Mouse (Mus musculus): ENCODE measurements around the gene Bcl9. TPM values are rescaled to one million over a fixed set of nuclear protein-coding genes. Genes with fewer than 3 reads are reported as not detected.

Gene Bcl9
- total and polyA plus RNA-seq, 3 experiments, result 1.1 to 13.5 (median 3.3) TPM

- no peak for TF ChIP-seq UBTF (IDR thresholded peaks at IDR 0.05; ENCODE audit: low read depth, low read length)
- no peak for TF ChIP-seq CTCF (conservative IDR thresholded peaks at IDR 0.05 in 1 of 2, IDR thresholded peaks at IDR 0.05 in 1 of 2; ENCODE audit: low read depth in 2 of 2, low read length in 2 of 2)
- TF ChIP-seq POLR2A (IDR thresholded peaks at IDR 0.05; ENCODE audit: low read depth, low read length), result no peak
- no peak for TF ChIP-seq JUN (IDR thresholded peaks at IDR 0.05; ENCODE audit: insufficient read depth, low read depth, low read length)
- no peak for TF ChIP-seq TCF12 (IDR thresholded peaks at IDR 0.05; ENCODE audit: low read depth, low read length)
- no peaks in the 10 kb centered on the region for H3K79me2 ChIP-seq (replicated peaks; ENCODE audit: control insufficient read depth, extremely low read depth, insufficient read depth, poor library complexity, severe bottlenecking)
- no peaks in the 10 kb centered on the region for H3K4me1 ChIP-seq (ENCODE audit: control insufficient read depth in 1 of 2, insufficient read depth in 2 of 2)
- peaks cover 9% of the 10 kb centered on the region for H3K9me3 ChIP-seq (replicated peaks; ENCODE audit: low read length)
- H3K36me3 ChIP-seq (replicated peaks in 1 of 2; ENCODE audit: control insufficient read depth in 1 of 2, insufficient read depth in 1 of 2, low read length in 1 of 2), result no peaks in the 10 kb centered on the region
- H3K27me3 ChIP-seq (replicated peaks), result no peaks in the 10 kb centered on the region
- no peak overlapping the region for H3K27ac ChIP-seq (ENCODE audit: insufficient read depth, low read depth)
- DNase-seq (ENCODE audit: extremely low read depth), result no peak
- no peak overlapping the region for H3K9ac ChIP-seq (ENCODE audit: insufficient read depth, low read depth)
- in situ Hi-C loops (cut with MboI; ENCODE audit: low pct_ligation_motif_present, low pct_unique_long_range_greater_than_20kb, low sequenced_read_pairs) (loop anchor here (25.0 kb wide), 1 partner anchor 388 kb away; the partner anchor contains the start of gene Gja8), dilution Hi-C loops (cut with MboI; ENCODE audit: extremely low pct_ligation_motif_present, extremely low pct_unique_long_range_greater_than_20kb, low sequenced_read_pairs) (no loop called here)
- no peak overlapping the region for H3K4me2 ChIP-seq (ENCODE audit: insufficient read depth, low read depth, poor library complexity, severe bottlenecking)
- no peak overlapping the region for H3K4me3 ChIP-seq (replicated peaks in 1 of 3; ENCODE audit: low read depth in 2 of 3, low read length in 2 of 3, poor library complexity in 1 of 3)
Observed at GRCm38 (mm10) chr3:97325621-97326345, 28.1 kb upstream of the Bcl9 start.

DNA sequence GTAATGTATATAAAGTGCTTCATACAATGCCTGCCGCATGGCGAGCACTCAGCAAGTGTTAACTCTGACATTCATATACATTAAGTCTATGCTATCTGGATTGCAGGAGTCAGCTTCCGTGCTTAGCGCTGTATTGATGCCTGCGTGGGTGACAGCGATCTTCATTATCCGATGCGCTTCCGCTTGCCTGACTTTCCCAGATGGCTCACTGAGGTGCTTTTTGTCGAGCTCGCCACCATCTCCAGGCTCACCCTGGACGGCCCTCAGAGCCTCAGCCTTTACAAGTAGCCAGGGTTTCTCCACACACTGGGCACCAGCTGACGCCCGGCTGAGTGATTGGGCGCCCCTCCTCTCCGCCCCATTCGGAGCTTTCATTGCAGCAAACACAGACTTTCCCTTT is 26.3 kb upstream of the Bcl9 start:
- no peak overlapping the region for H3K9ac ChIP-seq (ENCODE audit: insufficient read depth, low read depth)
- in situ Hi-C loops (cut with MboI; ENCODE audit: low pct_ligation_motif_present, low pct_unique_long_range_greater_than_20kb, low sequenced_read_pairs) (no loop called here), dilution Hi-C loops (cut with MboI; ENCODE audit: extremely low pct_ligation_motif_present, extremely low pct_unique_long_range_greater_than_20kb, low sequenced_read_pairs) (no loop called here)
- H3K27ac ChIP-seq (ENCODE audit: insufficient read depth, low read depth), result no peak overlapping the region
- H3K4me2 ChIP-seq (ENCODE audit: insufficient read depth, low read depth, poor library complexity, severe bottlenecking), result no peak overlapping the region
- peaks cover 9% of the 10 kb centered on the region for H3K9me3 ChIP-seq (replicated peaks; ENCODE audit: low read length)
- 0 out of 4 replicates have a peak, but pooled peaks cover 0 to 3% of the 10 kb centered on the region in 2 experiments for H3K4me1 ChIP-seq (ENCODE audit: control insufficient read depth in 1 of 2, insufficient read depth in 2 of 2)
- no peak for DNase-seq (ENCODE audit: extremely low read depth)
- H3K4me3 ChIP-seq (replicated peaks in 1 of 3; ENCODE audit: low read depth in 2 of 3, low read length in 2 of 3, poor library complexity in 1 of 3), result no peak overlapping the region
- H3K79me2 ChIP-seq (replicated peaks; ENCODE audit: control insufficient read depth, extremely low read depth, insufficient read depth, poor library complexity, severe bottlenecking), result no peaks in the 10 kb centered on the region
- no peaks in the 10 kb centered on the region for H3K36me3 ChIP-seq (replicated peaks in 1 of 2; ENCODE audit: control insufficient read depth in 1 of 2, insufficient read depth in 1 of 2, low read length in 1 of 2)
- TF ChIP-seq MYC (IDR thresholded peaks at IDR 0.05; ENCODE audit: low read depth, low read length) (no peak), POLR2A (IDR thresholded peaks at IDR 0.05; ENCODE audit: low read depth, low read length) (no peak)
- H3K27me3 ChIP-seq (replicated peaks), result no peaks in the 10 kb centered on the region

- no peaks in the 10 kb centered on the region for H3K9me3 ChIP-seq (replicated peaks; ENCODE audit: low read length)
- in situ Hi-C loops (cut with MboI; ENCODE audit: low pct_ligation_motif_present, low pct_unique_long_range_greater_than_20kb, low sequenced_read_pairs) (no loop called here), dilution Hi-C loops (cut with MboI; ENCODE audit: extremely low pct_ligation_motif_present, extremely low pct_unique_long_range_greater_than_20kb, low sequenced_read_pairs) (no loop called here)
- peaks cover 3 to 10% of the 10 kb centered on the region in 2 experiments; a peak in 1 of 4 replicates for H3K4me1 ChIP-seq (ENCODE audit: control insufficient read depth in 1 of 2, insufficient read depth in 2 of 2)
- TF ChIP-seq CHD1 (IDR thresholded peaks at IDR 0.05; ENCODE audit: low read depth, low read length), result no peak
- TF ChIP-seq POLR2AphosphoS2 (IDR thresholded peaks at IDR 0.05; ENCODE audit: low read depth, low read length), result no peak
- TF ChIP-seq IRF4 (IDR thresholded peaks at IDR 0.05; ENCODE audit: low read depth, low read length), result no peak
- no peak for TF ChIP-seq TCF12 (IDR thresholded peaks at IDR 0.05; ENCODE audit: low read depth, low read length)
- no peak for TF ChIP-seq JUND (conservative IDR thresholded peaks at IDR 0.05; ENCODE audit: low read depth, low read length)
- TF ChIP-seq RCOR1 (conservative IDR thresholded peaks at IDR 0.05; ENCODE audit: low read depth, low read length), result no peak
- TF ChIP-seq RAD21 (IDR thresholded peaks at IDR 0.05; ENCODE audit: low read depth, low read length), result no peak
- no peak for TF ChIP-seq SMC3 (IDR thresholded peaks at IDR 0.05; ENCODE audit: low read depth, low read length)
- TF ChIP-seq CTCF (conservative IDR thresholded peaks at IDR 0.05 in 1 of 2, IDR thresholded peaks at IDR 0.05 in 1 of 2; ENCODE audit: low read depth in 2 of 2, low read length in 2 of 2), result no peak
- no peak for TF ChIP-seq KAT2A (IDR thresholded peaks at IDR 0.05; ENCODE audit: insufficient replicate concordance, low read length)
- no peak for TF ChIP-seq ZMIZ1 (IDR thresholded peaks at IDR 0.05; ENCODE audit: low read depth, low read length)
- TF ChIP-seq MYC (IDR thresholded peaks at IDR 0.05; ENCODE audit: low read depth, low read length), result no peak
- no peak overlapping the region for H3K9ac ChIP-seq (ENCODE audit: insufficient read depth, low read depth)
- no peaks in the 10 kb centered on the region for H3K79me2 ChIP-seq (replicated peaks; ENCODE audit: control insufficient read depth, extremely low read depth, insufficient read depth, poor library complexity, severe bottlenecking)
- H3K27me3 ChIP-seq (replicated peaks), result no peaks in the 10 kb centered on the region
- no peak overlapping the region for H3K4me3 ChIP-seq (replicated peaks in 1 of 3; ENCODE audit: low read depth in 2 of 3, low read length in 2 of 3, poor library complexity in 1 of 3)
- DNase-seq (ENCODE audit: extremely low read depth), result no peak
- H3K4me2 ChIP-seq (ENCODE audit: insufficient read depth, low read depth, poor library complexity, severe bottlenecking), result no peak overlapping the region
- H3K36me3 ChIP-seq (replicated peaks in 1 of 2; ENCODE audit: control insufficient read depth in 1 of 2, insufficient read depth in 1 of 2, low read length in 1 of 2), result no peaks in the 10 kb centered on the region
- no peak overlapping the region for H3K27ac ChIP-seq (ENCODE audit: insufficient read depth, low read depth)
Observed at GRCm38 (mm10) chr3:97317302-97317701, 19.6 kb upstream of the Bcl9 start.

Data from CH12.LX (cell line).